Mouse (Mus musculus): Measurements from ENCODE around the gene Rbfox3. TPM values are rescaled to one million over a fixed set of nuclear protein-coding genes. Genes with fewer than 3 reads are reported as not detected.

The Rbfox3 gene
- polyA plus RNA-seq, 1 experiment from 2014 or later = 56.3 TPM

GRCm38 (mm10) chr11:118907471-118908401, 3.7 kb downstream of the Rbfox3 start:
- H3K4me2 ChIP-seq (ENCODE audit: low read length) = peak overlapping the region; percentile 92
- H3K27me3 ChIP-seq (replicated peaks; ENCODE audit: control insufficient read depth, insufficient read depth, low read length) = peaks cover 8% of the 10 kb centered on the region; the same call in 1 of the 2 replicates
- ATAC-seq = no peak
- under 1% methylated on average over 43 of the region's 43 CpGs for WGBS
- peak overlapping the region; percentile 6; the same call in 1 of the 2 replicates for H3K27ac ChIP-seq (ENCODE audit: low read length)
- H3K9me3 ChIP-seq (ENCODE audit: control insufficient read depth, low read length) = no peaks in the 10 kb centered on the region
- H3K4me1 ChIP-seq (replicated peaks; ENCODE audit: control insufficient read depth, insufficient read depth, low read length) = peaks cover 39% of the 10 kb centered on the region
- peak overlapping the region; percentile 89 for H3K4me3 ChIP-seq (replicated peaks; ENCODE audit: low read length)
- H3K9ac ChIP-seq (replicated peaks; ENCODE audit: low read depth, low read length) = peak overlapping the region; percentile 96
- H3K36me3 ChIP-seq (ENCODE audit: control insufficient read depth, insufficient read depth) = no peaks in the 10 kb centered on the region

- Histone ChIP-seq H3K4me2 (ENCODE audit: low read length) (peak overlapping the region; percentile 92), H3K36me3 (ENCODE audit: control insufficient read depth, insufficient read depth) (no peaks in the 10 kb centered on the region), H3K9me3 (ENCODE audit: control insufficient read depth, low read length) (no peaks in the 10 kb centered on the region), H3K4me3 (replicated peaks; ENCODE audit: low read length) (peak overlapping the region; percentile 89), H3K27ac (ENCODE audit: low read length) (peak overlapping the region; percentile 6; the same call in 1 of the 2 replicates), H3K4me1 (replicated peaks; ENCODE audit: control insufficient read depth, insufficient read depth, low read length) (peaks cover 39% of the 10 kb centered on the region), H3K9ac (replicated peaks; ENCODE audit: low read depth, low read length) (peak overlapping the region; percentile 96), H3K27me3 (replicated peaks; ENCODE audit: control insufficient read depth, insufficient read depth, low read length) (peaks cover 8% of the 10 kb centered on the region; the same call in 1 of the 2 replicates)
- ATAC-seq = no peak
- 3% methylated on average over 23 of the region's 23 CpGs for whole genome bisulfite sequencing
Measured at GRCm38 (mm10) chr11:118906824-118907470, 4.5 kb downstream of the Rbfox3 start.

- peak overlapping the region; percentile 96 for H3K9ac ChIP-seq (replicated peaks; ENCODE audit: low read depth, low read length)
- H3K27ac ChIP-seq (ENCODE audit: low read length) = no peak overlapping the region
- H3K9me3 ChIP-seq (ENCODE audit: control insufficient read depth, low read length) = no peaks in the 10 kb centered on the region
- peak overlapping the region; percentile 89 for H3K4me3 ChIP-seq (replicated peaks; ENCODE audit: low read length)
- peaks cover 38% of the 10 kb centered on the region for H3K4me1 ChIP-seq (replicated peaks; ENCODE audit: control insufficient read depth, insufficient read depth, low read length)
- H3K27me3 ChIP-seq (replicated peaks; ENCODE audit: control insufficient read depth, insufficient read depth, low read length) = peaks cover 8% of the 10 kb centered on the region; the same call in 1 of the 2 replicates
- H3K4me2 ChIP-seq (ENCODE audit: low read length) = peak overlapping the region; percentile 92
- 30% methylated on average over 12 of the region's 12 CpGs for whole genome bisulfite sequencing
- H3K36me3 ChIP-seq (ENCODE audit: control insufficient read depth, insufficient read depth) = no peaks in the 10 kb centered on the region
- no peak for ATAC-seq
Measured at GRCm38 (mm10) chr11:118906131-118906823, 5.1 kb downstream of the Rbfox3 start.

- H3K27me3 ChIP-seq (replicated peaks; ENCODE audit: control insufficient read depth, insufficient read depth, low read length) = peaks cover 8% of the 10 kb centered on the region; the same call in 1 of the 2 replicates
- no peak overlapping the region for H3K4me3 ChIP-seq (replicated peaks; ENCODE audit: low read length)
- H3K36me3 ChIP-seq (ENCODE audit: control insufficient read depth, insufficient read depth) = no peaks in the 10 kb centered on the region
- WGBS = 70% methylated on average over 11 of the region's 11 CpGs
- 0 out of 2 replicates have a peak overlapping the region, but pooled peaks have one; percentile 23 for H3K27ac ChIP-seq (ENCODE audit: low read length)
- no peak for ATAC-seq
- H3K4me1 ChIP-seq (replicated peaks; ENCODE audit: control insufficient read depth, insufficient read depth, low read length) = peaks cover 36% of the 10 kb centered on the region
- H3K4me2 ChIP-seq (ENCODE audit: low read length) = peak overlapping the region; percentile 92
- H3K9ac ChIP-seq (replicated peaks; ENCODE audit: low read depth, low read length) = 0 out of 2 replicates have a peak overlapping the region, but pooled peaks have one; percentile 3
- no peaks in the 10 kb centered on the region for H3K9me3 ChIP-seq (ENCODE audit: control insufficient read depth, low read length)
Measured at GRCm38 (mm10) chr11:118905656-118906055, 5.7 kb downstream of the Rbfox3 start.

GRCm38 (mm10) chr11:118904253-118904652, 7.1 kb downstream of the Rbfox3 start:
- Histone ChIP-seq H3K4me1 (replicated peaks; ENCODE audit: control insufficient read depth, insufficient read depth, low read length) (peaks cover 28% of the 10 kb centered on the region), H3K27ac (ENCODE audit: low read length) (no peak overlapping the region), H3K9ac (replicated peaks; ENCODE audit: low read depth, low read length) (no peak overlapping the region), H3K27me3 (replicated peaks; ENCODE audit: control insufficient read depth, insufficient read depth, low read length) (peaks cover 8% of the 10 kb centered on the region; the same call in 1 of the 2 replicates), H3K4me3 (replicated peaks; ENCODE audit: low read length) (no peak overlapping the region), H3K9me3 (ENCODE audit: control insufficient read depth, low read length) (no peaks in the 10 kb centered on the region), H3K4me2 (ENCODE audit: low read length) (no peak overlapping the region), H3K36me3 (ENCODE audit: control insufficient read depth, insufficient read depth) (no peaks in the 10 kb centered on the region)
- WGBS = 82% methylated on average over 6 of the region's 6 CpGs
- no peak for ATAC-seq

GRCm38 (mm10) chr11:118899771-118900545, 11.4 kb downstream of the Rbfox3 start:
- 67% methylated on average over 26 of the region's 26 CpGs for WGBS
- no peaks in the 10 kb centered on the region for H3K36me3 ChIP-seq (ENCODE audit: control insufficient read depth, insufficient read depth)
- ATAC-seq = no peak

GRCm38 (mm10) chr11:118898643-118899042, 12.8 kb downstream of the Rbfox3 start:
- Histone ChIP-seq H3K27ac (ENCODE audit: low read length) (no peak overlapping the region), H3K4me3 (replicated peaks; ENCODE audit: low read length) (no peak overlapping the region), H3K4me1 (replicated peaks; ENCODE audit: control insufficient read depth, insufficient read depth, low read length) (peaks cover 25% of the 10 kb centered on the region), H3K9me3 (ENCODE audit: control insufficient read depth, low read length) (no peaks in the 10 kb centered on the region), H3K9ac (replicated peaks; ENCODE audit: low read depth, low read length) (no peak overlapping the region), H3K36me3 (ENCODE audit: control insufficient read depth, insufficient read depth) (no peaks in the 10 kb centered on the region), H3K27me3 (replicated peaks; ENCODE audit: control insufficient read depth, insufficient read depth, low read length) (no peaks in the 10 kb centered on the region), H3K4me2 (ENCODE audit: low read length) (no peak overlapping the region)
- WGBS = 77% methylated on average over 11 of the region's 11 CpGs
- ATAC-seq = no peak

More at GRCm38 (mm10) chr11:118899771-118900545, 11.4 kb downstream of the Rbfox3 start:
- H3K4me2 ChIP-seq (ENCODE audit: low read length) = no peak overlapping the region
- no peak overlapping the region for H3K4me3 ChIP-seq (replicated peaks; ENCODE audit: low read length)
- H3K27me3 ChIP-seq (replicated peaks; ENCODE audit: control insufficient read depth, insufficient read depth, low read length) = no peaks in the 10 kb centered on the region
- H3K4me1 ChIP-seq (replicated peaks; ENCODE audit: control insufficient read depth, insufficient read depth, low read length) = peaks cover 28% of the 10 kb centered on the region
- H3K9ac ChIP-seq (replicated peaks; ENCODE audit: low read depth, low read length) = no peak overlapping the region
- no peak overlapping the region for H3K27ac ChIP-seq (ENCODE audit: low read length)
- H3K9me3 ChIP-seq (ENCODE audit: control insufficient read depth, low read length) = no peaks in the 10 kb centered on the region

GRCm38 (mm10) chr11:118898156-118898555, 13.2 kb downstream of the Rbfox3 start:
- Histone ChIP-seq H3K36me3 (ENCODE audit: control insufficient read depth, insufficient read depth) (no peaks in the 10 kb centered on the region), H3K27ac (ENCODE audit: low read length) (no peak overlapping the region), H3K27me3 (replicated peaks; ENCODE audit: control insufficient read depth, insufficient read depth, low read length) (no peaks in the 10 kb centered on the region)

More at GRCm38 (mm10) chr11:118898156-118898555, 13.2 kb downstream of the Rbfox3 start:
- Histone ChIP-seq H3K4me3 (replicated peaks; ENCODE audit: low read length) (no peak overlapping the region), H3K4me2 (ENCODE audit: low read length) (no peak overlapping the region), H3K4me1 (replicated peaks; ENCODE audit: control insufficient read depth, insufficient read depth, low read length) (peaks cover 25% of the 10 kb centered on the region), H3K9ac (replicated peaks; ENCODE audit: low read depth, low read length) (no peak overlapping the region), H3K9me3 (ENCODE audit: control insufficient read depth, low read length) (no peaks in the 10 kb centered on the region)
- ATAC-seq = no peak
- 68% methylated on average over 10 of the region's 10 CpGs for WGBS
